Mouse (Mus musculus): ENCODE measurements around the gene Recql5. TPM values are rescaled to one million over a fixed set of nuclear protein-coding genes. Genes with fewer than 3 reads are reported as not detected.

Gene Recql5
- polyA plus RNA-seq, 1 experiment from 2014 or later: 19.1 TPM

DNA sequence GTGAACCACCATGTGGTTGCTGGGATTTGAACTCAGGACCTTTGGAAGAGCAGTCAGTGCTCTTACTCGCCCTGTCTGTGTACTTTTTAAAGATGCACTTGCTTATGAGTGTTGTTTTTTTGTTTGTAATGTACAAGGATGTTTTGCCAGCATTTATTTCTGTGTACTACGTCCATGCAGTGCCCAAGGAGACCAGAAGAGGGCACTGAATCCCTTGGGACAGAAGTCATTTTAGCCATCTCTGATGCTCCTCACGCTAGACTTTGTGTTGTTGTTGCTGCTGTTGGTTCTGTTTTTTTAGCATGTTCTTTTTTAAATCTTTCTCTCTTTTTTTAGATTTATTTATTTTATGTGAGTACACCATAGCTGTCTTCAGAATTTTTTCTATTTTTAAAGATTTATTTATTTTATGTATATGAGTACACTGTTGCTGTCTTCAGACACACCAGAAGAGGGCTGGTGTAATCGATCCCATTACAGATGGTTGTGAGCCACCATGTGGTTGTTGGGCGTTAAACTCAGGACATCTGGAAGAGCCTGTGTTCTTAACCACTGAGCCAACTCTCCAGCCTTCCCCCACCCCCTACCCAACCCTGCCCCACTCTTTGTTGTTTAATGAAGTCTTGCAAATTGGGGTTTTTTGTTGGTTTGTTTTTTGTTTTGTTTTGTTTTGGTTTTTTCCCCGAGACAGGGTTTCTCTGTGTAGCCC is 13.0 kb downstream of the Recql5 start:
- no peak overlapping the region for H3K27ac ChIP-seq (ENCODE audit: low read depth, low read length)
- peaks cover 32% of the 10 kb centered on the region for H3K36me3 ChIP-seq (ENCODE audit: control insufficient read depth, insufficient read depth, low read length)

DNA sequence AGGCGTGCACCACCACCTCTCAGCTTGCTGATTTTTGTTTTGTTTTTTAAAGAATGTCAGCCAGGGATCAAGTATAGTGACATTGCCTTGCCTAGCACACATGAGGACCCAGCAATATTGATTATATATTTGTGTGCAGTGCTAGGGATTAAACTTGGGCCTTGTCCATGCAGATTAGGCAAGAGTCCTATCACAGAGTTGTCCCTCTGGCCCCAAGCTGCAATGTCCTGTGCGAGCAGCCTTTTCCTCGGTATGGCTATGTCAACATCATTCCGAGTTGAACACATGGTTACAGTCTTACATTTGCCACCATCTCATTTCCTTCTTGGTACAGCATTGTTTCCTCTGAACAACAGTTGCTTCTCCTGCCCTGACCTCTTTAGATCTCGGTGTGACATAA is 14.2 kb downstream of the Recql5 start:
- peaks cover 29% of the 10 kb centered on the region for H3K36me3 ChIP-seq (ENCODE audit: control insufficient read depth, insufficient read depth, low read length)
- no peaks in the 10 kb centered on the region for H3K4me1 ChIP-seq (ENCODE audit: control insufficient read depth, insufficient read depth, low read length)
- H3K4me2 ChIP-seq (replicated peaks; ENCODE audit: low read depth, low read length): no peak overlapping the region
- no peak overlapping the region for H3K9ac ChIP-seq (ENCODE audit: low read depth, low read length)
- H3K4me3 ChIP-seq (ENCODE audit: low read length): no peak overlapping the region
- H3K27me3 ChIP-seq (ENCODE audit: control insufficient read depth, insufficient read depth, low read length): no peaks in the 10 kb centered on the region
- H3K27ac ChIP-seq (ENCODE audit: low read depth, low read length): no peak overlapping the region
- 87% methylated on average over 5 of the region's 5 CpGs for WGBS
- no peak for ATAC-seq (ENCODE audit: low FRiP score, low TSS enrichment)
- H3K9me3 ChIP-seq (ENCODE audit: control insufficient read depth, low read length): no peaks in the 10 kb centered on the region

More for the DNA sequence above, 13.0 kb downstream of the Recql5 start:
- 49% methylated on average over 6 of the region's 6 CpGs for WGBS
- no peak overlapping the region for H3K4me3 ChIP-seq (ENCODE audit: low read length)
- 0 out of 2 replicates have a peak, but pooled peaks have one; percentile 20 for ATAC-seq (ENCODE audit: low FRiP score, low TSS enrichment)
- no peaks in the 10 kb centered on the region for H3K9me3 ChIP-seq (ENCODE audit: control insufficient read depth, low read length)
- no peak overlapping the region for H3K9ac ChIP-seq (ENCODE audit: low read depth, low read length)
- no peaks in the 10 kb centered on the region for H3K27me3 ChIP-seq (ENCODE audit: control insufficient read depth, insufficient read depth, low read length)
- H3K4me2 ChIP-seq (replicated peaks; ENCODE audit: low read depth, low read length): no peak overlapping the region
- H3K4me1 ChIP-seq (ENCODE audit: control insufficient read depth, insufficient read depth, low read length): no peaks in the 10 kb centered on the region

DNA sequence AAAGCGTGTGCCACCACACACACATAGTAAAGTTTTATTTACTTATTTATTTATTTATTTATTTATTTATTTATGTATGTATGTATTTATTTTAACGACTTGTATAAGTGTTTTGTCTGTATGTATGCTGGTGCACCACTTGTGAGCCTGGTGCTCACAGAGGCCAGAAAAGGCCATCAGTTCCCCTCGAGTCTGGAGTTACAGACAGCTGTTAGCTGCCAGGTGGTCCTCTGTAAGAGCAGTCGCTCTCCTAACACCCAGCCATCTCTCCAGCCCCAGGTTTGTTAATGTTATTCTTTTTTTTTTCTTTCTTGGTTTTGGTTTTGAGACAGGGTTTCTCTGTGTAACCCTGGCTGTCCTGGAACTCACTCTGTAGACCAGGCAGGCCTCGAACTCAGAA is 14.6 kb downstream of the Recql5 start:
- no peak for ATAC-seq (ENCODE audit: low FRiP score, low TSS enrichment)

DNA sequence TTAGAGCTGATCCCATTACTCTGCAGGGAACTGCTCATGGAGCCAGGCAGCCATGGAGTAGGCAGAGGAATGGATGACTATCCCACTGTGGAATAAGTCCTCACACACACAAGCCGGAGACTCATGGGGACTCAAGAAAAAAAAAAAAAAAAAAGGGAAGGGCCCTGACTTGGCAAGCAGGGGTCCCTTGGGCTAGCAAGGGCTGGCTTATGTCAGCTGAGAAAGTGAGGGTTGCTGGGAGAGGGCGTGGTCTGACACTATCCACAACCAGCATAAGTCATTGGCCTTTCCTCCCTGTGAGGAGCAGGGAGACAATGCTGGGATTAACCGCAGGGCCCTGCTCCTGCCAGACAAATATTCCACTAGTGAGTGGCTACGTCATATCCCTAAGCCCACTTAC is 16.7 kb downstream of the Recql5 start:
- Histone ChIP-seq H3K27ac (ENCODE audit: low read depth, low read length) (no peak overlapping the region), H3K9ac (ENCODE audit: low read depth, low read length) (no peak overlapping the region), H3K4me2 (replicated peaks; ENCODE audit: low read depth, low read length) (no peak overlapping the region), H3K4me3 (ENCODE audit: low read length) (no peak overlapping the region), H3K36me3 (ENCODE audit: control insufficient read depth, insufficient read depth, low read length) (peaks cover 26% of the 10 kb centered on the region), H3K4me1 (ENCODE audit: control insufficient read depth, insufficient read depth, low read length) (no peaks in the 10 kb centered on the region), H3K27me3 (ENCODE audit: control insufficient read depth, insufficient read depth, low read length) (no peaks in the 10 kb centered on the region), H3K9me3 (ENCODE audit: control insufficient read depth, low read length) (no peaks in the 10 kb centered on the region)
- no peak for ATAC-seq (ENCODE audit: low FRiP score, low TSS enrichment)
- WGBS: 91% methylated on average over 4 of the region's 4 CpGs

More for the DNA sequence above, 14.6 kb downstream of the Recql5 start:
- Histone ChIP-seq H3K9ac (ENCODE audit: low read depth, low read length) (no peak overlapping the region), H3K4me3 (ENCODE audit: low read length) (no peak overlapping the region), H3K9me3 (ENCODE audit: control insufficient read depth, low read length) (no peaks in the 10 kb centered on the region), H3K36me3 (ENCODE audit: control insufficient read depth, insufficient read depth, low read length) (peaks cover 30% of the 10 kb centered on the region), H3K4me2 (replicated peaks; ENCODE audit: low read depth, low read length) (no peak overlapping the region), H3K27ac (ENCODE audit: low read depth, low read length) (no peak overlapping the region), H3K27me3 (ENCODE audit: control insufficient read depth, insufficient read depth, low read length) (no peaks in the 10 kb centered on the region), H3K4me1 (ENCODE audit: control insufficient read depth, insufficient read depth, low read length) (no peaks in the 10 kb centered on the region)
- WGBS: 84% methylated on average over 5 of the region's 5 CpGs

DNA sequence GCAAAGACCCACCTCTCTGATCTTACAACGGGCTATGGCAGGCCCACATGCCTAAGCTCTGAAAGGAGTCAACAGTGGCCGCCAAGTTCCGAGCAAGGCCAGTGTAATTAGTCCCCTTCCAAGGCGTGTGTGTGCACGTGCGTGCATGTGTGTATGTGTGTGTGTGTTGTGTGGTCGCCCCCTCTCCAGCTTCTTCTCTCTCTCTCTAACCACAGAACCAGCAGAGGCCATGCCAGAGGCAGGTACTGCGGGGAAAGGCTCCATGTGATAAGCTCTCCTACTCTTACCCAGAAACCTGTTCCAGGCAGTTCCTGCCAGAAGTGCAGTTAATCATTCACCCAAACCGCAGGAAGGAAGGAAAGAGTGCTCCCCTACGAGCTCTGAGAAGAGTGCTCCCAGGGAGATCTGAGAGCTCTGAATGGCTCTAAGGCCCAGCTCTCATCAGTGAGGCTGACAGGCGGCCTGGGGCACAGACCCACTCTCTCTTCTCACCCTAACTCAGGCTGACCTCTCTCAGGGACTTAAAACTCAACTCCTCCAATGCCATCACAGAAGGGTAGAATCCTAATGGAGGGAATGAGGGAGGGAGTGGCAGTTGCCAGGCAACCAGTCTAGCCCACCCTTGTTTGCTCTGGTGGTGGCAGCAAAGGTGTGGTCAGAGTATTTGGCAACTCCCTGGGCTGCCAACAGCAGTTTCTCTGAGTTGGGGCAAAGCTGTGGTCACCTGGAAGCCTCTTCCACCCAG is 21.5 kb downstream of the Recql5 start, which contains the start of gene Smim6:
Gene Smim6, plus strand, starts transcription at position 386 of the 745 bp plus-strand sequence.
- peak; percentile 72 for ATAC-seq (ENCODE audit: low FRiP score, low TSS enrichment)
- WGBS: 61% methylated on average over 11 of the region's 11 CpGs
- Histone ChIP-seq H3K27me3 (ENCODE audit: control insufficient read depth, insufficient read depth, low read length) (no peaks in the 10 kb centered on the region), H3K9me3 (ENCODE audit: control insufficient read depth, low read length) (no peaks in the 10 kb centered on the region), H3K27ac (ENCODE audit: low read depth, low read length) (peak within 1 kb of the TSS; percentile 74), H3K36me3 (ENCODE audit: control insufficient read depth, insufficient read depth, low read length) (peaks cover 25% of the 10 kb centered on the region), H3K9ac (ENCODE audit: low read depth, low read length) (no peak within 1 kb of the TSS), H3K4me2 (replicated peaks; ENCODE audit: low read depth, low read length) (no peak within 1 kb of the TSS), H3K4me1 (ENCODE audit: control insufficient read depth, insufficient read depth, low read length) (0 out of 2 replicates have a peak, but pooled peaks cover 2% of the 10 kb centered on the region), H3K4me3 (ENCODE audit: low read length) (no peak within 1 kb of the TSS)

DNA sequence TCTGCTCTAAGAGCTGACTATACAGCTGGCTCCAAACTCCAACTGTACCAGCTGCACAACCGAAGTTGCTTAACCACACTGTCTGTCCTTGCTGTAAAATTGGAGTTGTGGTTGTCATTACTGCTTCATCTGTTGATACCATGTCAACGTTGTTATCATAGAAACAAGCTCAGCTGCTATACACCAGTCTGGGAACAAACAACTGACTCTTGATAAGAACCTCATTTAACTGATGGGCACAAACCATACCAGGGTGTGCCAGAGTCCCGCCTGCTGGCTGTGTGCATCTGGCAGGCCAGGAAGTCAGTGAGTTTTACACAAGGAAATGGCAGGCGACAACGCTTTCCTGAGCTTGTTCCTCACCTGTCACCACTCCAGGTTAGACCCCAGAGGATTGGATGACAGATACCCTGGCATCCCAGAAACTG is 22.1 kb downstream of the Recql5 start:
- no peak overlapping the region for H3K4me2 ChIP-seq (replicated peaks; ENCODE audit: low read depth, low read length)
- H3K4me1 ChIP-seq (ENCODE audit: control insufficient read depth, insufficient read depth, low read length): peaks cover 5% of the 10 kb centered on the region
- 93% methylated on average over 5 of the region's 5 CpGs for WGBS
- no peak overlapping the region for H3K4me3 ChIP-seq (ENCODE audit: low read length)
- H3K36me3 ChIP-seq (ENCODE audit: control insufficient read depth, insufficient read depth, low read length): peaks cover 18% of the 10 kb centered on the region
- H3K27me3 ChIP-seq (ENCODE audit: control insufficient read depth, insufficient read depth, low read length): no peaks in the 10 kb centered on the region
- H3K27ac ChIP-seq (ENCODE audit: low read depth, low read length): peak overlapping the region; percentile 74
- no peaks in the 10 kb centered on the region for H3K9me3 ChIP-seq (ENCODE audit: control insufficient read depth, low read length)
- ATAC-seq (ENCODE audit: low FRiP score, low TSS enrichment): no peak
- no peak overlapping the region for H3K9ac ChIP-seq (ENCODE audit: low read depth, low read length)

DNA sequence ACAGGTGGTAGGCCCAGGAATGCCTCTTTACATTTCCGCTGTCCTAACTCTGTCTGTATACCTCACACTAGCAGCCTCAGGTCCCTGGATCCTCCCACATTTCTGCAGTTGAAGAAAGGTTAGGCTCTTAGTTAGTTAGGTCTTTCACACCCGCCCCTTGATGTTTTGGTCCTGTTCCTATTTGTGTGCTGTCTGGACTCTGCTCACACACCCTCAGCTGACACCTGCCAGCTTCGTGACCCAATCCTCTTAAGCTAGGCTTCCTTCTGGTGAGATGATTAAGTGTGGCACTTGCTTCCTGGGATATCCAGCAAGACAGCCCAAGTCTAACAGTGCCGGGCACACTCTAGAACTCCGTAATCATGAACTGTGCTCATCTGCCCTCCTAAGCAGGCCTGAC is 26.8 kb downstream of the Recql5 start:
- no peaks in the 10 kb centered on the region for H3K27me3 ChIP-seq (ENCODE audit: control insufficient read depth, insufficient read depth, low read length)
- H3K4me3 ChIP-seq (ENCODE audit: low read length): no peak overlapping the region
- H3K9ac ChIP-seq (ENCODE audit: low read depth, low read length): no peak overlapping the region
- H3K36me3 ChIP-seq (ENCODE audit: control insufficient read depth, insufficient read depth, low read length): no peaks in the 10 kb centered on the region; the same call in 1 of the 2 replicates
- H3K4me2 ChIP-seq (replicated peaks; ENCODE audit: low read depth, low read length): no peak overlapping the region
- peaks cover 45% of the 10 kb centered on the region for H3K4me1 ChIP-seq (ENCODE audit: control insufficient read depth, insufficient read depth, low read length)
- no peaks in the 10 kb centered on the region for H3K9me3 ChIP-seq (ENCODE audit: control insufficient read depth, low read length)
- no peak for ATAC-seq (ENCODE audit: low FRiP score, low TSS enrichment)
- H3K27ac ChIP-seq (ENCODE audit: low read depth, low read length): 0 out of 2 replicates have a peak overlapping the region, but pooled peaks have one; percentile 53
- WGBS: 88% methylated on average over 5 of the region's 5 CpGs

DNA sequence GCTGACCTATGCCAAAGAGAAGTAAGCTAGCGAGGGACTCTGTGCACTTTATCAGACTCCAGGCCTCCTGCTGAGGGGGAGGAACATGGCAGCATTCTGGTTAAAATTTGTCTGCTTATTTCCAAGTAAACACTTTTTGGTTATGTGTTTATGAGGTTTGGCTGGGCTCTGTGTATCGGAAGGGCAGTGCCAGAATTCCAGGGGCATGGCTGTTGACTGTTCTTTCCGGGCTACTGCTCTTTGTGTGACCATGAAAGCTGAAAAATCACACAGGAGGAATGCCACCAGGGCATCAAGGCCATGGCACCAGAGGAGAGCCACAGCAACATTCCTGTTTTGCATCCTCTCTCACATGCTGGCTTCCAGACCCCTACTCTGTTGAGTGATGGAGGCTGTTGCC is 27.2 kb downstream of the Recql5 start:
- no peak for ATAC-seq (ENCODE audit: low FRiP score, low TSS enrichment)
- Histone ChIP-seq H3K27ac (ENCODE audit: low read depth, low read length) (peak overlapping the region; percentile 53; the same call in 1 of the 2 replicates), H3K9ac (ENCODE audit: low read depth, low read length) (0 out of 2 replicates have a peak overlapping the region, but pooled peaks have one; percentile 18), H3K4me2 (replicated peaks; ENCODE audit: low read depth, low read length) (no peak overlapping the region), H3K36me3 (ENCODE audit: control insufficient read depth, insufficient read depth, low read length) (no peaks in the 10 kb centered on the region; the same call in 1 of the 2 replicates), H3K9me3 (ENCODE audit: control insufficient read depth, low read length) (no peaks in the 10 kb centered on the region), H3K27me3 (ENCODE audit: control insufficient read depth, insufficient read depth, low read length) (no peaks in the 10 kb centered on the region), H3K4me1 (ENCODE audit: control insufficient read depth, insufficient read depth, low read length) (peaks cover 49% of the 10 kb centered on the region), H3K4me3 (ENCODE audit: low read length) (no peak overlapping the region)
- 78% methylated on average over 3 of the region's 3 CpGs for WGBS

Measured in kidney, embryonic 14.5 days (tissue).